Mouse (Mus musculus): ENCODE measurements around the gene Hnrnpk. TPM values are rescaled to one million over a fixed set of nuclear protein-coding genes. Genes with fewer than 3 reads are reported as not detected.
"Not testable (repeated sequence)": the region's sequence is repeated elsewhere in the genome, so short reads cannot be mapped to it uniquely, and the experiment has no call there.

Gene Hnrnpk
- total RNA-seq, 2 experiments from 2014 or later: 721 to 814 TPM

GRCm38 (mm10) chr13:58394392-58394791, 8.8 kb downstream of the Hnrnpk start:
- intact Hi-C loops (cut with DNase I): loop anchor here (10.0 kb wide), 1 partner anchor 210 kb away; no protein-coding TSS in a partner anchor
- not testable (repeated sequence) for DNase-seq

- DNase-seq: no peak
- intact Hi-C loops (cut with DNase I): loop anchor here (5.0 kb wide), 3 partner anchors 153 to 377 kb away; partner anchors contain the start of gene Idnk
These were observed 13.7 kb downstream of the Hnrnpk start for GRCm38 (mm10) chr13:58389324-58389951.

- intact Hi-C loops (cut with DNase I): loop anchor here (1.0 to 5.0 kb wide), 4 partner anchors 100 to 376 kb away; partner anchors contain the start of gene Idnk
- DNase-seq: no peak
These were observed 14.8 kb downstream of the Hnrnpk start for GRCm38 (mm10) chr13:58388379-58388778.

- peak; percentile 70 to 80 for DNase-seq
- intact Hi-C loops (cut with DNase I): loop anchor here (1.0 to 5.0 kb wide), 4 partner anchors 100 to 376 kb away; partner anchors contain the start of gene Idnk
These were observed 15.2 kb downstream of the Hnrnpk start for GRCm38 (mm10) chr13:58387948-58388347.

- DNase-seq: no peak
- intact Hi-C loops (cut with DNase I): loop anchor here (2.0 to 5.0 kb wide), 4 partner anchors 15 to 373 kb away; partner anchors contain the start of gene Idnk
These were observed 17.6 kb downstream of the Hnrnpk start for GRCm38 (mm10) chr13:58385547-58385920.

GRCm38 (mm10) chr13:58384779-58385546, 18.2 kb downstream of the Hnrnpk start, which contains the start of gene 2210016F16Rik:
2210016F16Rik (minus strand) TSS chr13:58385225.
- peak; percentile 71 to 82 for DNase-seq
- intact Hi-C loops (cut with DNase I): loop anchor here (1.0 to 5.0 kb wide), 5 partner anchors 16 to 373 kb away; partner anchors contain the start of gene Idnk

GRCm38 (mm10) chr13:58384371-58384770, 18.8 kb downstream of the Hnrnpk start:
- DNase-seq: no peak
- intact Hi-C loops (cut with DNase I): loop anchor here (1.0 to 2.0 kb wide), 2 partner anchors 16 to 95 kb away; no protein-coding TSS in a partner anchor

GRCm38 (mm10) chr13:58373153-58373470, 30.0 kb downstream of the Hnrnpk start:
- no peak for DNase-seq
- intact Hi-C loops (cut with DNase I): no loop called here

GRCm38 (mm10) chr13:58372278-58373152, 30.6 kb downstream of the Hnrnpk start:
- no peak for DNase-seq
- intact Hi-C loops (cut with DNase I): no loop called here

GRCm38 (mm10) chr13:58368835-58369234, 34.3 kb downstream of the Hnrnpk start:
- intact Hi-C loops (cut with DNase I): no loop called here
- no peak for DNase-seq

GRCm38 (mm10) chr13:58367641-58368040, 35.5 kb downstream of the Hnrnpk start:
- intact Hi-C loops (cut with DNase I): no loop called here
- DNase-seq: no peak

- intact Hi-C loops (cut with DNase I): no loop called here
- no peak for DNase-seq
These were observed 36.8 kb downstream of the Hnrnpk start for GRCm38 (mm10) chr13:58366373-58366772.

- DNase-seq; intact Hi-C loops (cut with DNase I): not testable (repeated sequence)
These were observed 38.0 kb downstream of the Hnrnpk start for GRCm38 (mm10) chr13:58365179-58365578.

GRCm38 (mm10) chr13:58364353-58365175, 38.6 kb downstream of the Hnrnpk start:
- intact Hi-C loops (cut with DNase I): no loop called here
- no peak for DNase-seq

- intact Hi-C loops (cut with DNase I): no loop called here
- no peak for DNase-seq
These were observed 43.9 kb downstream of the Hnrnpk start for GRCm38 (mm10) chr13:58359304-58359653.

GRCm38 (mm10) chr13:58358629-58359303, 44.4 kb downstream of the Hnrnpk start, which contains the start of gene Kif27:
Kif27 (minus strand) TSS chr13:58359122.
- DNase-seq: peak; percentile 81 to 82
- intact Hi-C loops (cut with DNase I): no loop called here

GRCm38 (mm10) chr13:58352996-58353395, 50.1 kb downstream of the Hnrnpk start:
- DNase-seq: no peak
- intact Hi-C loops (cut with DNase I): no loop called here

GRCm38 (mm10) chr13:58350606-58351005, 52.5 kb downstream of the Hnrnpk start:
- intact Hi-C loops (cut with DNase I): no loop called here
- DNase-seq: no peak

GRCm38 (mm10) chr13:58344505-58344904, 58.6 kb downstream of the Hnrnpk start:
- DNase-seq: no peak
- intact Hi-C loops (cut with DNase I): no loop called here

Data from heart, postnatal 10 days (tissue).